Mouse (Mus musculus) intestine, embryonic 16.5 days (tissue): ENCODE measurements around the gene Nadsyn1. TPM values are rescaled to one million over a fixed set of nuclear protein-coding genes. Genes with fewer than 3 reads are reported as not detected.

Experiments used
- ATAC-seq: fragments of 200-750 bp; cut with Nextera tagmentation; 2 replicates; pipeline ENCODE4 v1.8.0; 2017; ENCODE audit warnings: moderate TSS enrichment, moderate library complexity
- H3K27ac ChIP-seq: fragments of 300-500 bp; sonication (generic); 2 replicates; pipeline ENCODE4 v1.5.1; 2014; ENCODE audit warnings: mild to moderate bottlenecking, low read length
- H3K27me3 ChIP-seq: fragments of 300-500 bp; sonication (generic); replicated peaks from 2 replicates; pipeline ENCODE4 v1.6.1; 2014; ENCODE audit warnings: low read length, control low read depth, mixed read lengths; ENCODE audit not compliant: control insufficient read depth, insufficient read depth
- H3K36me3 ChIP-seq: fragments of 300-500 bp; sonication (generic); 2 replicates; pipeline ENCODE4 v1.6.1; 2014; ENCODE audit warnings: low read length, control low read depth; ENCODE audit not compliant: control insufficient read depth, insufficient read depth
- H3K4me1 ChIP-seq: fragments of 300-500 bp; sonication (generic); 2 replicates; pipeline ENCODE4 v1.6.1; 2014; ENCODE audit warnings: low read length, control low read depth, mixed read lengths; ENCODE audit not compliant: control insufficient read depth, insufficient read depth
- H3K4me2 ChIP-seq: fragments of 300-500 bp; sonication (generic); 2 replicates; pipeline ENCODE4 v1.6.1; 2014; ENCODE audit warnings: low read depth, low read length, control low read depth
- H3K4me3 ChIP-seq: fragments of 300-500 bp; sonication (generic); 2 replicates; pipeline ENCODE4 v1.5.1; 2014; ENCODE audit warnings: mild to moderate bottlenecking, low read length
- H3K9ac ChIP-seq: fragments of 300-500 bp; sonication (generic); 2 replicates; pipeline ENCODE4 v1.6.1; 2014; ENCODE audit warnings: low read depth, low read length
- H3K9me3 ChIP-seq: fragments of 300-500 bp; sonication (generic); 2 replicates; pipeline ENCODE4 v1.6.1; 2016; ENCODE audit warnings: low read length, control low read depth; ENCODE audit not compliant: control insufficient read depth
- WGBS: fragments of 180-500 bp; shearing (Covaris S2); extraction: QIAGEN DNeasy Blood & Tissue Kit; methylation state at CpG from one replicate; pipeline ENCODE4 v1.1.7; 2014; 5-methylcytosine and 5-hydroxymethylcytosine counted together
- polyA plus RNA-seq: library from polyadenylated mRNA; unstranded; fragments of >200 nt; fragmentation: Nextera tagmentation; extraction: Ambion mirVana; gene quantifications from 2 replicates; pipeline ENCODE4 v1.2.1, GENCODE M21; 2015

The Nadsyn1 gene
- polyA plus RNA-seq, 1 experiment from 2014 or later, result 25.4 TPM

DNA sequence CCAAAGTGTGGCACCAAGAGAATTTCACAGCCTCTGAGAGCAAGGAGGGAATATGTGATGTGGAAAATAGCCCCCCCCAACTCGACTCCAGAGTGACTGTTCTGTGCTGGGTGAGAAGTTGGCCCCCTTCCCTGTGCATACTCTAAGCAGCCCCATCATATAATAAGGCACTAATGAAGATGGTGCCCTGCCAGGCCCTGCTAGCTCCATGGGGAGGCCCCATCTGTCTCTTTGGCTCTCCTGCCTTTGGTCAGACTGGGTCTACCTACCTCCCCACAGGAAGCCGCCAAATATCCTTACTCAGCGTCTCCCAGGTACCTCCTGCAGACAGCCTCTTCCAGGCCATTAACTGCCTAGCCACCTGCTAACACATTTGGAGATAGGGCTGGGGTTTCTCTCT lies 63.7 kb downstream of the Nadsyn1 start:
- H3K9me3 ChIP-seq, result no peaks in the 10 kb centered on the region
- no peak overlapping the region for H3K27ac ChIP-seq
- H3K4me1 ChIP-seq, result peaks cover 5% of the 10 kb centered on the region
- no peak for ATAC-seq
- 63% methylated on average over 3 of the region's 3 CpGs for WGBS
- no peak overlapping the region for H3K9ac ChIP-seq
- no peaks in the 10 kb centered on the region for H3K36me3 ChIP-seq
- no peak overlapping the region for H3K4me3 ChIP-seq
- H3K27me3 ChIP-seq, result peaks cover 6% of the 10 kb centered on the region; the same call in 1 of the 2 replicates
- no peak overlapping the region for H3K4me2 ChIP-seq

DNA sequence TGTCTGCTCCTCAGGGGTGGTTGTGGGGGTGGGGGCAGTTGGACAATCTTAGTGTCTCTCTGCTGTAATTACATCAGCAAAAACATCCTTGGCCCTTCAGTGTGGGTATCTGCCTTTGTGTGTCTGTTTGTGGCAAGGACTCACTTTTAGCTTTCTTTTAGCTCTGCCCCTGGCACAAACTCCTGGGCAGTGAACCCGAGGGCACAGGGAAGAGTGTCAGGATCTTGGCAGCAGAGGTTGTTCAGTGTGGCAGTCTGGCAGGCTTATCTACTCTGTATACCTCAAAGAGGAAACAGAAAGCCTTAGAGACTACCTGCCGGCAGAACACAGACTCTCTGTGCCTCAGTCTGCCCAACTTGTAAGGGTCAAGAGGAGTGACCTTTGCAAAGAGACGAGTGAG lies 65.0 kb downstream of the Nadsyn1 start:
- H3K36me3 ChIP-seq, result no peaks in the 10 kb centered on the region
- H3K27ac ChIP-seq, result no peak overlapping the region
- H3K4me1 ChIP-seq, result peaks cover 5% of the 10 kb centered on the region
- no peaks in the 10 kb centered on the region for H3K9me3 ChIP-seq
- 65% methylated on average over 3 of the region's 3 CpGs for WGBS
- peaks cover 6% of the 10 kb centered on the region; the same call in 1 of the 2 replicates for H3K27me3 ChIP-seq
- H3K4me3 ChIP-seq, result no peak overlapping the region
- no peak; the same call in 1 of the 2 replicates for ATAC-seq
- H3K4me2 ChIP-seq, result no peak overlapping the region
- H3K9ac ChIP-seq, result no peak overlapping the region

DNA sequence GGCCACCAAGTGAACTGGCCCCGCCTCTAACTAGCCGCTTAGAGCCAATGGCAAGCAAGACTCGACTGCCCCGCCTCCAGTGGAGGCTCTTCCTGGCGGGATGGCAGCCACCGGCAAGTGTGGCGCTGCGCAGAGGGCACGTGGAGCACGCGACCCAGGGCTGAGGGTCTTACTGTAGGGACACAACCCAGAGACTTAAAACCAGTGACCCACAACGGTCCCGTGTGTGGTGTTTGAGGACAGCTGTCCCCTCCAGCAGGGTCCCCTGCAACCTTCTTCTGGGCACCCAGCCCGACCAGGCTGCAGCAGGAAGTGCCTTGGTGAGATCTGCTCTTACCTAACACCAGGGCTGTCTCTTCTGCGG lies 65.6 kb downstream of the Nadsyn1 start:
- Histone ChIP-seq H3K4me3 (peak overlapping the region; percentile 50), H3K9ac (peak overlapping the region; percentile 62), H3K4me1 (peaks cover 5% of the 10 kb centered on the region), H3K4me2 (peak overlapping the region; percentile 88), H3K9me3 (no peaks in the 10 kb centered on the region), H3K36me3 (no peaks in the 10 kb centered on the region), H3K27ac (no peak overlapping the region), H3K27me3 (peaks cover 6% of the 10 kb centered on the region; the same call in 1 of the 2 replicates)
- under 1% methylated on average over 15 of the region's 15 CpGs for WGBS
- peak; percentile 91 for ATAC-seq

DNA sequence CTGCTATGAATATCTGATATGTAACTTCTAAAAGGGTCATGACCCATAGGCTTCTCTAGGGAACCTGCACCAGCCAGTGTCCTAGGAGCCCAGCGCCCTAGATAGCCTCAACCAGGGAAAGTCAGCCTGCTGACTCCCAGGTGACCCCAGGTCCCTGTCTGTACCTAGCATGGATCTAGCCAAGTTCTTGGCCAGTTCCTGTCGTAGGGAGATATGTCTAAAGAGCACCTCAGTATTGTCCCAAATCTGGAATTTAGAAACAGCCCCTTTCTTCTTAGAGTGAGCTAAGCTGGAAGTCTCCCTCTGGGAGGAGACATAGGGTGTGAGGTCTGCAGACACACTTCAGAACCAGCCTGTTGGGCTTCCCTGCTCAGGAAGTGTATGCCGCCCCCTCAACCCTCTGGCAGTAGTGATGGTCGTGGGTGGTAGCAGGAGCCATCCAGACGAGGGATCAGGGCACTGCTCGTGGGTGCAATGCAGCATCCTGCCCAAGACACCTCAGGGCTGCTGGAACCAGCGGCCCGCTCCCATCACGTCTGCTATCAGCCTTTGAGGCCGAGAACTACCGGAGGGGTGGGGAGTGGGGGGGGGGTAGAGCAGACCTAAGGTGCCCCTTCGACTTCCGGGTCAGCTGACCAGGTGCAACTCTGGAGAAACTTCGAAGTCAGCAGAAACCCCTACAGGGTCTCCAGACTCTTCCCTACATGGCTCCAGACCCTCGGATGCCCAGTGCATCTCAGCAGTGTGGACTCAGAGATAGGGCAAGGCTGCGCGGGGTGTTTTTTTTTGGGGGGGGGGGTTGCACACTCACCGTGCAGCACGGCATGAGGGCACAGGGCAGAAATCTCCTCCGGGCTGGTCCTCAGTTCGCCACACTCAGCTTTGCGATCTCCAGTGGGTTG lies 66.3 kb downstream of the Nadsyn1 start, which contains the start of gene Osbpl5:
Gene Osbpl5, minus strand, starts transcription at position 861 of the 902 bp plus-strand sequence.
- H3K4me2 ChIP-seq, result peak within 1 kb of the TSS; percentile 88
- no peaks in the 10 kb centered on the region for H3K9me3 ChIP-seq
- peak within 1 kb of the TSS; percentile 62 for H3K9ac ChIP-seq
- peaks cover 5% of the 10 kb centered on the region for H3K4me1 ChIP-seq
- H3K27ac ChIP-seq, result no peak within 1 kb of the TSS
- H3K27me3 ChIP-seq, result peaks cover 6% of the 10 kb centered on the region; the same call in 1 of the 2 replicates
- H3K36me3 ChIP-seq, result no peaks in the 10 kb centered on the region
- WGBS, result 24% methylated on average over 22 of the region's 22 CpGs
- ATAC-seq, result 0 out of 2 replicates have a peak, but pooled peaks have one; percentile 10
- H3K4me3 ChIP-seq, result peak within 1 kb of the TSS; percentile 50

DNA sequence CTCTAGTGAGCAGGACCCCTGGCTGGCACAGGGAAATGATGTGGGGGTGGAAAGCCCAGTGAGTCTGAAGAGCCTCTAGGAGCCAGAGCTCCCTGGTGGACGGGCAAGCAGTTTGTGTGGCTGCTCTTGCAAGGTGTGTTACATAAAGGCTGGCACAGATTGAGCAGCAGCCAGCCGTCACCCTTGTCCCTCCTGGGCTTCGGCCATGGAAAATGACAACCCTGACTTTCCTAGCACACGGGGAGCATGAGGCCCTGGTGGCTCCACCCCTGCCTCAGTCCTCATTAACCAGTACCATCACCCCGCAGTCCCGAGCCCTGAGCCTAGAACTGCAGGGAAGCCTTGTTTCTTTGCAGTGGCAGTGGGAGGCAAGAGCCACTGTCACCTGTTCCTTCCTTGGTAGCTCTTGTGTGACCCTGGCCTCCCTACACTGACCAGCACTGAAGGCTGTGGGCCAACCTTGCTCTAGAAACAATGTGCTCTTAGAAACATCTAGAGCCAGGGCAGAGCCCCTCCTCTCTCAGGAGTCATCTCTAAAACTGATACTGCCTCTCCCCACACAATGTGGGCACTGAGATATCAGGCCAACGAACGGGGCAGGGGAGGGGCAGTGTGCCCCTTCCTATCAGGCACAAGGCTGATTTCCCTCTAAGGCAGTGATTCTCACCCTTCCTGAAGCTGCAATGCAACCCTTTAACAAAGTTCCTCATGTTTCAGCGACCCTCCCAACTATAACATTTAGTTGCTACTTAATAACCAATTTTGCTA lies 67.1 kb downstream of the Nadsyn1 start:
- Histone ChIP-seq H3K4me3 (no peak overlapping the region), H3K9ac (no peak overlapping the region), H3K36me3 (no peaks in the 10 kb centered on the region), H3K9me3 (no peaks in the 10 kb centered on the region), H3K27ac (no peak overlapping the region), H3K4me1 (peaks cover 5% of the 10 kb centered on the region), H3K4me2 (no peak overlapping the region), H3K27me3 (peaks cover 6% of the 10 kb centered on the region; the same call in 1 of the 2 replicates)
- no peak for ATAC-seq
- WGBS, result 74% methylated on average over 9 of the region's 9 CpGs

DNA sequence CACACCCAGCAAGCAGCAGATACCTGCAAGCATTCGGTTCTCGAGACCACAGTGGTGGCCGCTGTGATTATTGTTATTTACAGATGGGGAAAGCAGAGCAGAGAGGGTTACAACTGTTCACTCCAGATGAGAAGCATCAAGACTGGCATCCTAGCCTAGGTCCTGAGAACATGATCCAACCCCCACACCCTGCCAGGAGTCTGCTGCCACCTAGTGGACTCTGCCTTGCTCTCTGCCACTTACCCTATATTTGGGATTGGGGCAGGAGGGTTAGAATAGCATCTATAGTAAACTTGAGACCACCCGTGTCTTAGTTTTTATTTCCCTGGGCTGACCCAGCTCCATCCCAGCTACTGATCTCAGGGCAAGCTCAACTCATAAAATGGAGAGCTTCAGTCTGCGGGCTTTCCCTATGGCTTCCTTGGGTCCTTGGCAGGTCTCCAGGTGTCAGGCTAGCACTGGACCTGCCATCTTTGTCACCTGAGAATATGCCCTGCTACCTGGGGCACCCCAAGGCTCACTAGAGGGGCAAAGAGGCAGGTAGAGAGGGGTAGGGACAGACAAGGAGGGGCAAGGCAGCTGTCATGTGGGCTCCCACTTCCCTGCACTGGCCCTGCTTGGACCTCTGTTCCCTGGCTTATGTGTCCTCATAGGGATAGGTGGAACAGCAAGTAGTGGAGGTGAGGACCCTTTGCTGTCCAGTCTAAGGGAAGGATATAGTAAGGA lies 68.5 kb downstream of the Nadsyn1 start:
- Histone ChIP-seq H3K36me3 (no peaks in the 10 kb centered on the region), H3K4me3 (no peak overlapping the region), H3K4me1 (peaks cover 5% of the 10 kb centered on the region), H3K4me2 (no peak overlapping the region), H3K27me3 (peaks cover 6% of the 10 kb centered on the region; the same call in 1 of the 2 replicates), H3K27ac (no peak overlapping the region), H3K9ac (no peak overlapping the region), H3K9me3 (no peaks in the 10 kb centered on the region)
- WGBS, result 34% methylated on average over 5 of the region's 5 CpGs
- no peak for ATAC-seq

DNA sequence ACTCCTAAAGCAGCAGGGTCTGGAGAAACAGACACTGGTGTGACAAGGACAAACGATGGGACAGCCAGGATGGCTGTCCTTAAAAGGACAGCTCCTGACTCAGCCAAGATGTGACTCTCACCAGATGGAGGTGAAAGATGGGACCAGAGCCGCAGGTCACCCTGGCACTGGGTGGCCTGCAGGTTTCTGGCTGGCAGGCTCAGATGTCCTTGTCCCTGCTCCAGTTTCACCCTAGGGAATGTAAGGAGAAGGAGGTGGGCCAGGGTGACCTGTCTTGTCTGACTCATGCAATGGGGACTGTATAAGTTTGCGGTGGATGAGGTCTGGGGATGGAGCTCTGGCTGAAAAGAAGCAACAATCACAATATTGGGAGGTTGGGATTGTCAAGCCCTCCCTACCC lies 70.0 kb downstream of the Nadsyn1 start:
- H3K4me3 ChIP-seq, result no peak overlapping the region
- 77% methylated on average over 3 of the region's 3 CpGs for WGBS
- H3K9ac ChIP-seq, result no peak overlapping the region
- H3K27me3 ChIP-seq, result peaks cover 6% of the 10 kb centered on the region; the same call in 1 of the 2 replicates
- H3K36me3 ChIP-seq, result no peaks in the 10 kb centered on the region
- ATAC-seq, result no peak
- no peak overlapping the region for H3K4me2 ChIP-seq
- H3K4me1 ChIP-seq, result peaks cover 10% of the 10 kb centered on the region
- H3K9me3 ChIP-seq, result no peaks in the 10 kb centered on the region
- no peak overlapping the region for H3K27ac ChIP-seq

DNA sequence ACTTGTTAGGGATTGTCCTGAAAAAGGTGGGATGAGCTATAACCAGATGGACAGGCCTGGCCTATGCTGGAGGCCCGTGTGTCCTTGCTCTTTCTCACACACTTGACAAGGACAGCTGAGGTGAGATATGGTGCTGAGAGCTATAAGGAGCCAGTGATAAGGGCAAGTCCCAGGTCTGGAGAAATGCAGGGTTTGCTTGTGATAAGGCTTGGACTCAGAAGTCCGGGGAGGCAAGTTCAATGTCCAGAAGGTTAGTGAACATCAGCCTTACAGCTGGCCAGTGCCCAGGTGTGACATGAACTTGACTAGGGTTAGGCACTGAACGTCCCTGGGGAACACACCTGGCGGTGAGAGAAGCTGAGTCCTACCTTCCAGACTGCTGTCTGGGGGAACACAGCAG lies 70.6 kb downstream of the Nadsyn1 start:
- Histone ChIP-seq H3K27me3 (peaks cover 6% of the 10 kb centered on the region; the same call in 1 of the 2 replicates), H3K9me3 (no peaks in the 10 kb centered on the region), H3K36me3 (no peaks in the 10 kb centered on the region), H3K9ac (no peak overlapping the region), H3K27ac (no peak overlapping the region), H3K4me2 (no peak overlapping the region), H3K4me1 (peaks cover 10% of the 10 kb centered on the region), H3K4me3 (no peak overlapping the region)
- WGBS, result 53% methylated on average over 4 of the region's 4 CpGs
- ATAC-seq, result peak; percentile 41

DNA sequence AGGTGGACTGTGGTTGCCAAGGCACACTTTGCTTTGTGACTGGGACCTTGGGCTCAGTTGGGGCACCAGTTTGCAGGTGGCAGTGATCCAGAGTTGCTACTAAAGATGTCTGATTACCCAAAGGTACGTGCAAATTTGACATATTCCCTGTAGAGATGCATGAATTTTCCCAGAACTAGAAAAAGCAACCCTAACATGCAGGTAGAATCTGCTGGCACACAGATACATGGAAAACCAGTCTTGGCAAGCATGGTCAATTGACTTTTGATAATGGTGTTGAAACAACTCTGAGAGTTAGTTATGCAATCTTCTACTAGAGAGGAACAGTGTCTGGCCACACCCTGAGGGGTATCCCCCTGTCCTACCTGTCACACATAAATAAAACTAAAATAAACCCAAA lies 71.3 kb downstream of the Nadsyn1 start:
- Histone ChIP-seq H3K27me3 (peaks cover 6% of the 10 kb centered on the region; the same call in 1 of the 2 replicates), H3K9me3 (no peaks in the 10 kb centered on the region), H3K4me3 (no peak overlapping the region), H3K27ac (no peak overlapping the region; the same call in 1 of the 2 replicates), H3K4me1 (peaks cover 6% of the 10 kb centered on the region), H3K36me3 (no peaks in the 10 kb centered on the region), H3K9ac (no peak overlapping the region), H3K4me2 (no peak overlapping the region)
- 76% methylated on average over 1 of the region's 1 CpGs for WGBS
- no peak for ATAC-seq
